Mouse (Mus musculus) cortical plate, adult 2 months (tissue): ENCODE results near the gene Adam19.

ENCODE experiments used
- CTCF ChIP-seq: fragments of 200-500 bp; IDR thresholded peaks from 2 replicates; pipeline ENCODE4 v1.5.1; 2011; ENCODE audit warnings: mild to moderate bottlenecking, control low read depth, low read length; ENCODE audit not compliant: insufficient read depth; ENCODE audit errors: extremely low read depth
- POLR2A ChIP-seq: fragments of 200-500 bp; IDR thresholded peaks from 2 replicates; pipeline ENCODE4 v1.6.1; 2011; ENCODE audit warnings: mild to moderate bottlenecking, low read length, control low read depth; ENCODE audit not compliant: insufficient read depth; ENCODE audit errors: extremely low read depth

- TF ChIP-seq CTCF (no peak), POLR2A (no peak)
These were observed 101.2 kb downstream of the Adam19 start for GRCm38 (mm10) chr11:46156945-46157344.
